Mouse (Mus musculus): ENCODE measurements around the gene Hacd2. TPM values are rescaled to one million over a fixed set of nuclear protein-coding genes. Genes with fewer than 3 reads are reported as not detected.

Gene Hacd2
- polyA plus RNA-seq, 1 experiment from 2014 or later, result 61.8 TPM

DNA sequence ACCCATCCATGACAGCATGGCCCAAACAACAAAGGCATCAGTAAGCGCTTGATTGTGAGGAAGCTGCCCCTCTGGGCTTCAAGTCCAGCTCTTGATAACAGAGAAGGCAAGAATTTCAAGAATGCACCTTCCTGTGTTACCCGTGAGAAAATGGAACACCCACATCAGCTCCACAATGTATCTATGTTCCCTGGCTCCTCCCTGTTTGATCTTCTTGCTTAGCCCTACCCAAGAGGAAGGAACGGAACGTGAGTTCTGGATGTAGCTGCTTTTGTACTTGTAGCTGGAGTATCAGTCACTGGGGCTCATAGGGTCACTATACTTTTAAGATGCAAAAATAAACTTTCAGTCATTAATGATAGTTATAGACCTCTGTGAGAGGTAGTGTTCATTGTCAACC, 98.4 kb downstream of the Hacd2 start:
- H3K4me1 ChIP-seq (ENCODE audit: control insufficient read depth, insufficient read depth, low read length), result 0 out of 2 replicates have a peak, but pooled peaks cover 3% of the 10 kb centered on the region
- H3K27ac ChIP-seq (replicated peaks; ENCODE audit: low read depth, low read length), result no peak overlapping the region
- H3K4me2 ChIP-seq (ENCODE audit: low read depth, low read length), result no peak overlapping the region
- H3K9me3 ChIP-seq (ENCODE audit: control insufficient read depth, low read length), result no peaks in the 10 kb centered on the region
- ATAC-seq (ENCODE audit: low read depth), result no peak
- WGBS, result 65% methylated on average over 4 of the region's 4 CpGs
- DNase-seq (ENCODE audit: low spot score), result no peak
- H3K4me3 ChIP-seq (ENCODE audit: low read depth, low read length), result no peak overlapping the region
- no peaks in the 10 kb centered on the region for H3K27me3 ChIP-seq (replicated peaks; ENCODE audit: control insufficient read depth, insufficient read depth, low read length)
- no peaks in the 10 kb centered on the region for H3K36me3 ChIP-seq (ENCODE audit: control insufficient read depth, insufficient read depth, low read length)
- H3K9ac ChIP-seq (ENCODE audit: low read depth, low read length), result no peak overlapping the region

DNA sequence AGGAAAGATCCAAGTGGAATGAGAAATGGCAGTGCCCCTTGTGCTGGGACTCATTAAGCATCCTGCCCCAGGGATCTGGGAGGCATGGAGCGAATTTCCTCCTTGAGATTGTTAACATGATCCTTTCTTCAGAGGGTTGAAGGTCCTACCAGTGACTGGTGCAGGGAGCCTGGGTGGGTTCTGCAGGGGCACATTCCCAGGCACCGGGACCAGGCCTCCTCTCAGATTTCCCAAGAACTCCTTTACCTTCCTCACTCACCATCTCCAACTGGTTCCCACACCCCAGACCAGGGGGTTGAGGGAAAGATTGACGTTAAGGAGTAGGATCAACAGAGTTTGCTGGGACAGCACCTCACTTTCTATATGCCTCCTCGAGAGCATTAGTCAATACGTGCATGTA, 105.0 kb downstream of the Hacd2 start:
- ATAC-seq (ENCODE audit: low read depth) (no peak), DNase-seq (ENCODE audit: low spot score) (no peak)
- Histone ChIP-seq H3K9me3 (ENCODE audit: control insufficient read depth, low read length) (no peaks in the 10 kb centered on the region), H3K27me3 (replicated peaks; ENCODE audit: control insufficient read depth, insufficient read depth, low read length) (no peaks in the 10 kb centered on the region), H3K4me3 (ENCODE audit: low read depth, low read length) (no peak overlapping the region), H3K4me2 (ENCODE audit: low read depth, low read length) (no peak overlapping the region), H3K27ac (replicated peaks; ENCODE audit: low read depth, low read length) (no peak overlapping the region), H3K9ac (ENCODE audit: low read depth, low read length) (no peak overlapping the region), H3K36me3 (ENCODE audit: control insufficient read depth, insufficient read depth, low read length) (no peaks in the 10 kb centered on the region), H3K4me1 (ENCODE audit: control insufficient read depth, insufficient read depth, low read length) (no peaks in the 10 kb centered on the region)
- 65% methylated on average over 5 of the region's 5 CpGs for WGBS

DNA sequence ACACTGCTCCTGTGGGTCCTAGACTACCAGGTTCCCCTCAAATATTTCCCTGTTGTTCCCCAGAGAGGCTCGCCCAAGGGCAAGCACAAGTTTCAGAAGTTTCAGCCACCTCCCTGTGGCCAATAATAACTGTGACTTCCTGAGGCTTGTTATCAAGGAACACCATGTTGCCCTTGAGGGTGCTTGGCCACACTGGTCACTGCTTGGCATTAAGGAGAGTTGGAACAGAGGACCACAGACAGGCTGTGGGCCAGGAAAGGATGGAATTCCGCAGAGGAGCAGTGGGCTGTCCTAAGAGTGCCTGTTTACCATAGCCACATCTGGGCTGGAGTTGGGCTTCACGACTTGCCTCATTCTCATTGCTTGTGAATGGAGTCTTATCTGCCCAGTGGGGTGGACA, 107.9 kb downstream of the Hacd2 start:
- Histone ChIP-seq H3K4me2 (ENCODE audit: low read depth, low read length) (no peak overlapping the region), H3K9ac (ENCODE audit: low read depth, low read length) (no peak overlapping the region), H3K27ac (replicated peaks; ENCODE audit: low read depth, low read length) (no peak overlapping the region), H3K4me1 (ENCODE audit: control insufficient read depth, insufficient read depth, low read length) (no peaks in the 10 kb centered on the region), H3K4me3 (ENCODE audit: low read depth, low read length) (no peak overlapping the region), H3K27me3 (replicated peaks; ENCODE audit: control insufficient read depth, insufficient read depth, low read length) (no peaks in the 10 kb centered on the region), H3K36me3 (ENCODE audit: control insufficient read depth, insufficient read depth, low read length) (no peaks in the 10 kb centered on the region), H3K9me3 (ENCODE audit: control insufficient read depth, low read length) (no peaks in the 10 kb centered on the region)
- no peak for DNase-seq (ENCODE audit: low spot score)
- ATAC-seq (ENCODE audit: low read depth), result no peak
- 76% methylated on average over 3 of the region's 3 CpGs for WGBS

DNA sequence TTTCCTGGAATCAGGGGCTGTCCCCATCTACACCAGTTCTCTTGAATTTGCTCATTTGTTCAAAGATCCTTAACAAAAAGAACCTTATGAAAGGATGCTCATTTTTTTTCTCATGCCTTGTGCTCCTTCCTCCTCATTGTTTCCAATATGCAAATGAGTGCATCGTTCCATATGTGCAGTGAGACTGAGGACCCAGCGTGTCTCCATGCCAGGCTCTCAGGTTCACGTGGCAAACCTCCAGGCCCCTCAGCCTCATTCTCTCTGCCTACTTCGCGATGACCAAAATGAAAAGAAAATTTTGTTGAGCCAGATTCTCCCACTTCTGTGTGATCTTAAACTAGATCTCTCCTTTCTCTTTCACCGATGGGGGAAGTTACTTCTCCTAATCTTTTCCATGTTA, 117.2 kb downstream of the Hacd2 start:
- 58% methylated on average over 6 of the region's 6 CpGs for WGBS
- no peaks in the 10 kb centered on the region; the same call in 1 of the 2 replicates for H3K4me1 ChIP-seq (ENCODE audit: control insufficient read depth, insufficient read depth, low read length)
- no peaks in the 10 kb centered on the region for H3K36me3 ChIP-seq (ENCODE audit: control insufficient read depth, insufficient read depth, low read length)
- no peak overlapping the region for H3K9ac ChIP-seq (ENCODE audit: low read depth, low read length)
- no peaks in the 10 kb centered on the region for H3K9me3 ChIP-seq (ENCODE audit: control insufficient read depth, low read length)
- H3K27me3 ChIP-seq (replicated peaks; ENCODE audit: control insufficient read depth, insufficient read depth, low read length), result no peaks in the 10 kb centered on the region
- DNase-seq (ENCODE audit: low spot score) (no peak), ATAC-seq (ENCODE audit: low read depth) (no peak)
- H3K27ac ChIP-seq (replicated peaks; ENCODE audit: low read depth, low read length), result no peak overlapping the region
- no peak overlapping the region for H3K4me2 ChIP-seq (ENCODE audit: low read depth, low read length)
- no peak overlapping the region for H3K4me3 ChIP-seq (ENCODE audit: low read depth, low read length)

DNA sequence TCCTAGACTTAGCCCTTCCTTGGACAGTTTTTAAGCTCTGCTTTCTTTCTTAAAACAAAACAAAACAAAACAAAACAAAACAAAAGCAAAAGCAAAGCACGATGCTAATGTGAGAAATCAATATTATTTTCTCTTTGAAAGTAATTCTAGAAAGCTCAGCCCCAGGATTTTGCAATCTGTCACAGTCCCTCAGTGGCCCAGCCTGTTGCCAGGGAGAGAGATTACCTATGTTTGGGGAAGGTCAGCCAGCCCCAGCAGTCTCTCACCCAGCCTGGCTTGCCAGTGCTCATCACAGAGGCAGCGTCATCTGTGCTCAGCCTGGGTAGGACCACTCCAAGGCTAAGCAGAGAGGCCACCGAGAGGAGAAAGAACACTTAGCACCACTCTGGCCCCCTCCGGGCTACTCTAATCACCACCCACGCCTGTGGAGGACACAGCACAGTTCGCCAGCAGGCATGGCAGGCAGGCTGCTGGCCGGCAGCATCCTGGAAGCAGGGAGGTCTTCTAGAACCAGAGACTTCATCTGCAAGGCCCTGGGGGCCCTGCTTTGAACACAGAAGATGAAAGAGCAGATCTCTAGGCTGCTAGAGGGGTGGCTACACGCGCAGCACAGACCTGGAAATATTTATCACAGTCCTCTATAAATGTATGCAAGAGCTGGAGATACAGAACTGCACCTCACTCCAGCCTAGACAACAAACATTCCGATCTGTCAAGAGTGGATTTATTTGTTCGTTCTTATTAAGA, 117.8 kb downstream of the Hacd2 start:
- 17% methylated on average over 11 of the region's 11 CpGs for WGBS
- no peak overlapping the region for H3K9ac ChIP-seq (ENCODE audit: low read depth, low read length)
- H3K4me2 ChIP-seq (ENCODE audit: low read depth, low read length), result peak overlapping the region; percentile 28

DNA sequence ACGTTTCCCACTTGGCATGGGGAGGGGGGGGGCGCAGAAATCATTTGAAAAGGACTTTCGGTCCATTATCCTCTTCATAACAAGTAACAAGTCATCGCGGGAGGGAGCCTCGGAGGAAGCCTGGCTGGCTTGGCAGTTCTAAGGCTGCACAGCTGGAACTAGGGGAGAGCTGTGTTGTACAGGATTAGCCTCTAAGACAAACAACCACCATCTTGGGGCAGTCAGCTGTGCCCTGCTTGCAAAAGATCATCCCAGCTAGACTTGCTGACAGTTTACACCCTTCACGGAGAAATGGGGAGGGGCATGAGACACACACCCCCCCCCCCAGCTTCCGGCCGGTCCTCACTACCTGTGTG, 118.4 kb downstream of the Hacd2 start:
- 26% methylated on average over 9 of the region's 9 CpGs for WGBS
- Histone ChIP-seq H3K4me2 (ENCODE audit: low read depth, low read length) (peak overlapping the region; percentile 28), H3K9ac (ENCODE audit: low read depth, low read length) (no peak overlapping the region), H3K4me1 (ENCODE audit: control insufficient read depth, insufficient read depth, low read length) (no peaks in the 10 kb centered on the region; the same call in 1 of the 2 replicates), H3K9me3 (ENCODE audit: control insufficient read depth, low read length) (no peaks in the 10 kb centered on the region), H3K27ac (replicated peaks; ENCODE audit: low read depth, low read length) (no peak overlapping the region), H3K36me3 (ENCODE audit: control insufficient read depth, insufficient read depth, low read length) (no peaks in the 10 kb centered on the region), H3K27me3 (replicated peaks; ENCODE audit: control insufficient read depth, insufficient read depth, low read length) (no peaks in the 10 kb centered on the region), H3K4me3 (ENCODE audit: low read depth, low read length) (no peak overlapping the region)
- DNase-seq (ENCODE audit: low spot score) (peak; percentile 41), ATAC-seq (ENCODE audit: low read depth) (no peak; the same call in 1 of the 2 replicates)

More for the DNA sequence above, 117.8 kb downstream of the Hacd2 start:
- Histone ChIP-seq H3K9me3 (ENCODE audit: control insufficient read depth, low read length) (no peaks in the 10 kb centered on the region), H3K27ac (replicated peaks; ENCODE audit: low read depth, low read length) (no peak overlapping the region), H3K27me3 (replicated peaks; ENCODE audit: control insufficient read depth, insufficient read depth, low read length) (no peaks in the 10 kb centered on the region), H3K4me1 (ENCODE audit: control insufficient read depth, insufficient read depth, low read length) (no peaks in the 10 kb centered on the region; the same call in 1 of the 2 replicates), H3K36me3 (ENCODE audit: control insufficient read depth, insufficient read depth, low read length) (no peaks in the 10 kb centered on the region), H3K4me3 (ENCODE audit: low read depth, low read length) (no peak overlapping the region)
- DNase-seq (ENCODE audit: low spot score) (peak; percentile 17), ATAC-seq (ENCODE audit: low read depth) (peak; percentile 79; the same call in 1 of the 2 replicates)

DNA sequence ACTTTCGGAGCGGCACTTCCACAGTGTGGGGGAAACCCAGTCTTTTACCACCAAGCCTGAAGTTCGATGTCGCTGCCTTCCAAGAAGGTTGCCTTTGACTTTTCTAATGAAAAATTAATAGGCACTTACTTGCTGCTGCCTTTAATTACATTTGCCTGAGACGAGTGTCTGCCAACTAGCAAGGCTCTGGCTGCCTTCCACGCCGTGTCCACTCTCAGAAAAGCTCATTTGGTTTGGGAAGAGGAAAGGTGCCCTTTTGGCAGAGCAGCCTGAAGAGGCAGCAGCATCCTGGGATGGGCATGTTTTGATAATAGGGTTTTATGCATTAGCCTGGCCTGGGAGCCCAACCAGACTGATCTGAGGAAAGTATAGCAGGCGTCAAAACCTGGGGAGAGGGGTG, 119.6 kb downstream of the Hacd2 start:
- no peak for ATAC-seq (ENCODE audit: low read depth)
- no peak overlapping the region for H3K4me2 ChIP-seq (ENCODE audit: low read depth, low read length)

DNA sequence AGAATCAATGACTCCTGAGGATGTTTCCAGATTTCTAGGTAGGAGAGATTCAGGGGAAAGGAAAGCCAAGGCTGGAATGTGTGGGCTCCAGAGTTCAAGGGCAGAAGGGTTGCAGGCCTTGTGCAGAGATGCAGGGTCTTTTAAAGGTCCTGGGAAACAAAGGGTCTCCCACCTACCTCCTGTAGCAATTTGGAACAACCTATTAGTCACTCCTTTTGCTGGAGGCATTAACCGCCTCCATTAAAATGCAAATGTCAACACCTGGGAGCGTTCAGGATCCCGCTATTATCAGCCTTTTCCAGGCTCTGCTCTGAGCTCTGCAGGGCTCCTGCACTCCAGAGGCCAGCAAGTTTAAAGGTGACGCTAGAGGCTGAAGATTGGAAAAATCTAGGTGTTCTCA, 123.9 kb downstream of the Hacd2 start:
- Histone ChIP-seq H3K27me3 (replicated peaks; ENCODE audit: control insufficient read depth, insufficient read depth, low read length) (no peaks in the 10 kb centered on the region), H3K4me2 (ENCODE audit: low read depth, low read length) (no peak overlapping the region), H3K4me3 (ENCODE audit: low read depth, low read length) (no peak overlapping the region), H3K9me3 (ENCODE audit: control insufficient read depth, low read length) (no peaks in the 10 kb centered on the region), H3K4me1 (ENCODE audit: control insufficient read depth, insufficient read depth, low read length) (no peaks in the 10 kb centered on the region), H3K9ac (ENCODE audit: low read depth, low read length) (no peak overlapping the region), H3K27ac (replicated peaks; ENCODE audit: low read depth, low read length) (no peak overlapping the region), H3K36me3 (ENCODE audit: control insufficient read depth, insufficient read depth, low read length) (no peaks in the 10 kb centered on the region)
- no peak for ATAC-seq (ENCODE audit: low read depth)
- DNase-seq (ENCODE audit: low spot score), result no peak
- 20% methylated on average over 4 of the region's 4 CpGs for WGBS

More for the DNA sequence above, 119.6 kb downstream of the Hacd2 start:
- Histone ChIP-seq H3K27me3 (replicated peaks; ENCODE audit: control insufficient read depth, insufficient read depth, low read length) (no peaks in the 10 kb centered on the region), H3K9me3 (ENCODE audit: control insufficient read depth, low read length) (no peaks in the 10 kb centered on the region), H3K4me3 (ENCODE audit: low read depth, low read length) (no peak overlapping the region), H3K9ac (ENCODE audit: low read depth, low read length) (no peak overlapping the region), H3K27ac (replicated peaks; ENCODE audit: low read depth, low read length) (no peak overlapping the region), H3K36me3 (ENCODE audit: control insufficient read depth, insufficient read depth, low read length) (no peaks in the 10 kb centered on the region), H3K4me1 (ENCODE audit: control insufficient read depth, insufficient read depth, low read length) (no peaks in the 10 kb centered on the region; the same call in 1 of the 2 replicates)
- DNase-seq (ENCODE audit: low spot score), result no peak
- WGBS, result 76% methylated on average over 8 of the region's 8 CpGs

Data from embryonic facial prominence, embryonic 14.5 days (tissue).